Mouse (Mus musculus) heart, embryonic 12.5 days (tissue): ENCODE results near the gene Ero1lb. TPM values are rescaled to one million over a fixed set of nuclear protein-coding genes. Genes with fewer than 3 reads are reported as not detected.

Source experiments
- ATAC-seq: fragments of 200-750 bp; cut with Nextera tagmentation; 2 replicates; pipeline ENCODE4 v1.8.0; 2017; ENCODE audit warnings: moderate TSS enrichment, moderate library complexity; ENCODE audit not compliant: insufficient number of reproducible peaks, low FRiP score
- H3K27ac ChIP-seq: fragments of 300-500 bp; sonication (generic); 2 replicates; pipeline ENCODE4 v1.5.1; 2016; ENCODE audit warnings: mild to moderate bottlenecking, moderate library complexity; ENCODE audit not compliant: poor library complexity, severe bottlenecking
- H3K27me3 ChIP-seq: fragments of 300-500 bp; sonication (generic); replicated peaks from 2 replicates; pipeline ENCODE4 v1.6.1; 2016; ENCODE audit warnings: mild to moderate bottlenecking, moderate library complexity
- H3K36me3 ChIP-seq: fragments of 300-500 bp; sonication (generic); 2 replicates; pipeline ENCODE4 v1.6.1; 2016; ENCODE audit warnings: mild to moderate bottlenecking, moderate library complexity
- H3K4me1 ChIP-seq: fragments of 300-500 bp; sonication (generic); replicated peaks from 2 replicates; pipeline ENCODE4 v1.6.1; 2016; ENCODE audit warnings: mild to moderate bottlenecking
- H3K4me2 ChIP-seq: fragments of 300-500 bp; sonication (generic); 2 replicates; pipeline ENCODE4 v1.6.1; 2016; ENCODE audit warnings: mild to moderate bottlenecking, moderate library complexity
- H3K4me3 ChIP-seq: fragments of 300-500 bp; sonication (generic); 2 replicates; pipeline ENCODE4 v1.5.1; 2016; ENCODE audit warnings: mild to moderate bottlenecking
- H3K9ac ChIP-seq: fragments of 300-500 bp; sonication (generic); 2 replicates; pipeline ENCODE4 v1.6.1; 2016; ENCODE audit warnings: mild to moderate bottlenecking, moderate library complexity
- H3K9me3 ChIP-seq: fragments of 300-500 bp; sonication (generic); replicated peaks from 2 replicates; pipeline ENCODE4 v1.6.1; 2016; ENCODE audit warnings: mild to moderate bottlenecking, moderate library complexity
- WGBS: fragments of 180-500 bp; shearing (Covaris S2); methylation state at CpG from one replicate; pipeline ENCODE4 v1.1.7; 2016; 5-methylcytosine and 5-hydroxymethylcytosine counted together
- polyA plus RNA-seq: library from polyadenylated mRNA; unstranded; fragments of >200 nt; fragmentation: Nextera tagmentation; extraction: Ambion mirVana; gene quantifications from 2 replicates; pipeline ENCODE4 v1.2.1, GENCODE M21; 2016

Gene Ero1lb
- 7.8 and 7.9 TPM in 2 replicates for polyA plus RNA-seq

- Histone ChIP-seq H3K9ac (peak within 1 kb of the TSS; percentile 79), H3K9me3 (no peaks in the 10 kb centered on the region), H3K4me3 (peak within 1 kb of the TSS; percentile 75), H3K27ac (no peak within 1 kb of the TSS), H3K4me2 (peak within 1 kb of the TSS; percentile 79), H3K4me1 (peaks cover 5% of the 10 kb centered on the region), H3K27me3 (no peaks in the 10 kb centered on the region), H3K36me3 (no peaks in the 10 kb centered on the region)
- peak; percentile 99 for ATAC-seq
- WGBS: under 1% methylated on average over 73 of the region's 73 CpGs
Measured at GRCm38 (mm10) chr13:12565621-12566390, at the start of gene Ero1lb. Ero1lb (plus strand) TSS chr13:12565874.

- Histone ChIP-seq H3K4me2 (peak overlapping the region; percentile 94), H3K27ac (no peak overlapping the region), H3K9me3 (no peaks in the 10 kb centered on the region), H3K9ac (peak overlapping the region; percentile 65; the same call in 1 of the 2 replicates), H3K4me1 (no peaks in the 10 kb centered on the region), H3K4me3 (peak overlapping the region; percentile 58), H3K27me3 (peaks cover 36% of the 10 kb centered on the region), H3K36me3 (no peaks in the 10 kb centered on the region)
- WGBS: 5% methylated on average over 18 of the region's 18 CpGs
- ATAC-seq: no peak
Measured at GRCm38 (mm10) chr13:12519371-12519770, 46.3 kb upstream of the Ero1lb start.

GRCm38 (mm10) chr13:12519955-12520584 lies 45.6 kb upstream of the Ero1lb start, which contains the start of gene Edaradd:
Edaradd (minus strand) TSS chr13:12520438.
- Histone ChIP-seq H3K27ac (no peak within 1 kb of the TSS), H3K9me3 (no peaks in the 10 kb centered on the region), H3K4me2 (peak within 1 kb of the TSS; percentile 94), H3K4me1 (no peaks in the 10 kb centered on the region), H3K4me3 (peak within 1 kb of the TSS; percentile 58), H3K9ac (peak within 1 kb of the TSS; percentile 73), H3K36me3 (no peaks in the 10 kb centered on the region), H3K27me3 (peaks cover 36% of the 10 kb centered on the region)
- peak; percentile 63 for ATAC-seq
- WGBS: under 1% methylated on average over 35 of the region's 35 CpGs

GRCm38 (mm10) chr13:12522346-12522745 lies 43.3 kb upstream of the Ero1lb start:
- H3K27me3 ChIP-seq: peaks cover 36% of the 10 kb centered on the region
- no peaks in the 10 kb centered on the region for H3K36me3 ChIP-seq
- no peak overlapping the region for H3K27ac ChIP-seq
- H3K4me1 ChIP-seq: no peaks in the 10 kb centered on the region
- H3K9ac ChIP-seq: no peak overlapping the region
- H3K4me2 ChIP-seq: no peak overlapping the region
- no peaks in the 10 kb centered on the region for H3K9me3 ChIP-seq
- ATAC-seq: no peak
- H3K4me3 ChIP-seq: no peak overlapping the region

- Histone ChIP-seq H3K4me1 (peaks cover 7% of the 10 kb centered on the region; the same call in 1 of the 2 replicates), H3K27ac (no peak overlapping the region), H3K4me3 (no peak overlapping the region), H3K9me3 (no peaks in the 10 kb centered on the region), H3K4me2 (no peak overlapping the region), H3K9ac (no peak overlapping the region), H3K36me3 (no peaks in the 10 kb centered on the region), H3K27me3 (peaks cover 17% of the 10 kb centered on the region; the same call in 1 of the 2 replicates)
- WGBS: 80% methylated on average over 4 of the region's 4 CpGs
- ATAC-seq: no peak
Measured at GRCm38 (mm10) chr13:12525678-12526077, 40.0 kb upstream of the Ero1lb start.

GRCm38 (mm10) chr13:12534628-12535027 lies 31.0 kb upstream of the Ero1lb start:
- H3K4me1 ChIP-seq: peaks cover 5% of the 10 kb centered on the region
- H3K4me3 ChIP-seq: no peak overlapping the region
- no peak overlapping the region for H3K27ac ChIP-seq
- no peaks in the 10 kb centered on the region for H3K36me3 ChIP-seq
- 77% methylated on average over 3 of the region's 3 CpGs for WGBS
- H3K9me3 ChIP-seq: 0 out of 2 replicates have a peak, but pooled peaks cover 5% of the 10 kb centered on the region
- H3K9ac ChIP-seq: no peak overlapping the region
- H3K4me2 ChIP-seq: no peak overlapping the region
- no peaks in the 10 kb centered on the region for H3K27me3 ChIP-seq
- no peak for ATAC-seq

- Histone ChIP-seq H3K36me3 (no peaks in the 10 kb centered on the region), H3K4me1 (peaks cover 14% of the 10 kb centered on the region), H3K9me3 (0 out of 2 replicates have a peak, but pooled peaks cover 5% of the 10 kb centered on the region), H3K9ac (no peak overlapping the region), H3K27me3 (no peaks in the 10 kb centered on the region), H3K4me3 (no peak overlapping the region), H3K4me2 (no peak overlapping the region), H3K27ac (no peak overlapping the region)
- ATAC-seq: no peak
- WGBS: 65% methylated on average over 6 of the region's 6 CpGs
Measured at GRCm38 (mm10) chr13:12537971-12538370, 27.7 kb upstream of the Ero1lb start.

GRCm38 (mm10) chr13:12539716-12540115 lies 26.0 kb upstream of the Ero1lb start:
- 32% methylated on average over 11 of the region's 11 CpGs for WGBS
- no peak overlapping the region for H3K27ac ChIP-seq
- no peaks in the 10 kb centered on the region; the same call in 1 of the 2 replicates for H3K27me3 ChIP-seq
- H3K36me3 ChIP-seq: no peaks in the 10 kb centered on the region
- no peak overlapping the region for H3K4me3 ChIP-seq
- no peak overlapping the region for H3K9ac ChIP-seq
- H3K9me3 ChIP-seq: 0 out of 2 replicates have a peak, but pooled peaks cover 5% of the 10 kb centered on the region
- ATAC-seq: no peak
- peaks cover 14% of the 10 kb centered on the region for H3K4me1 ChIP-seq
- peak overlapping the region; percentile 15; the same call in 1 of the 2 replicates for H3K4me2 ChIP-seq

- Histone ChIP-seq H3K27me3 (no peaks in the 10 kb centered on the region; the same call in 1 of the 2 replicates), H3K27ac (no peak overlapping the region), H3K4me3 (no peak overlapping the region), H3K9ac (no peak overlapping the region), H3K9me3 (0 out of 2 replicates have a peak, but pooled peaks cover 5% of the 10 kb centered on the region), H3K4me2 (0 out of 2 replicates have a peak overlapping the region, but pooled peaks have one; percentile 15), H3K36me3 (no peaks in the 10 kb centered on the region), H3K4me1 (peaks cover 14% of the 10 kb centered on the region)
- 55% methylated on average over 13 of the region's 13 CpGs for WGBS
- ATAC-seq: no peak
Measured at GRCm38 (mm10) chr13:12540119-12540518, 25.6 kb upstream of the Ero1lb start.

GRCm38 (mm10) chr13:12542006-12542981 lies 23.4 kb upstream of the Ero1lb start:
- peaks cover 14% of the 10 kb centered on the region for H3K4me1 ChIP-seq
- H3K27me3 ChIP-seq: no peaks in the 10 kb centered on the region; the same call in 1 of the 2 replicates
- H3K4me2 ChIP-seq: peak overlapping the region; percentile 60
- H3K9me3 ChIP-seq: no peaks in the 10 kb centered on the region
- peak overlapping the region; percentile 9; the same call in 1 of the 2 replicates for H3K4me3 ChIP-seq
- no peaks in the 10 kb centered on the region for H3K36me3 ChIP-seq
- ATAC-seq: peak; percentile 36
- no peak overlapping the region for H3K9ac ChIP-seq
- WGBS: 8% methylated on average over 23 of the region's 23 CpGs
- H3K27ac ChIP-seq: no peak overlapping the region
